Mouse (Mus musculus) 3134 (cell line): ENCODE results near the gene Elf4.

Source experiments
- DNase-seq: peaks from one replicate; pipeline ENCODE4 v3.0.0-alpha.2; 2011; ENCODE audit warnings: low spot score; ENCODE audit not compliant: insufficient read length; ENCODE audit errors: extremely low read depth

Gene Elf4

GRCm38 (mm10) chrX:48385927-48386326, 77.0 kb downstream of the Elf4 start:
- no peak for DNase-seq

GRCm38 (mm10) chrX:48383643-48384042, 79.3 kb downstream of the Elf4 start:
- DNase-seq: no peak

DNA sequence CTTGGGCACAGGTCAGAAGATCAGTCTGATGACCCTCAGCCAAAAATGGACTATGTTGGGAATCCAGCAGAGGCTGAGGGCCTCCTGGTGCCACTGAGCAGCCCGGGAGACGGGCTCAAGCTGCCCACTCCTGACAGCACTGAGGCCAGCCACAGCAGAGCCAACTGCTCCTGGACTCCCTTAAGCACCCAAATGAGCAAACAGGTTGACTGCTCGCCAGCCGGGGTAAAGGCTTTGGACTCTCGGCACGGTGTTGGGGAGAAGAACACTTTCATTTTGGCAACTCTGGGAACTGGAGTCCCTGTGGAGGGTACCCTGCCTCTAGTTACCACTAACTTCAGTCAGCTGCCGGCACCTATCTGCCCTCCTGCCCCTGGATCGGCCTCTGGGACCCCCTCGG, 95.1 kb downstream of the Elf4 start:
- DNase-seq: no peak

- DNase-seq: no peak
These were observed 96.9 kb downstream of the Elf4 start for GRCm38 (mm10) chrX:48365836-48366577.
